Mouse (Mus musculus) liver, embryonic 14.5 days (tissue): ENCODE results near the gene Cdh16. TPM values are rescaled to one million over a fixed set of nuclear protein-coding genes. Genes with fewer than 3 reads are reported as not detected.

Source experiments
- ATAC-seq: fragments of 200-750 bp; cut with Nextera tagmentation; 2 replicates; pipeline ENCODE4 v1.8.0; 2017; ENCODE audit warnings: moderate number of reproducible peaks, mild to moderate bottlenecking, moderate library complexity; ENCODE audit not compliant: insufficient read depth
- DNase-seq, 3 experiments: peaks; one replicate each; pipeline ENCODE4 v3.0.0-alpha.2; 2012 to 2013; ENCODE audit warnings: low read depth in 3 of 3, low spot score in 3 of 3
- H3K27ac ChIP-seq: fragments of 300-500 bp; sonication (generic); 2 replicates; pipeline ENCODE4 v1.5.1; 2014; ENCODE audit warnings: moderate library complexity, mild to moderate bottlenecking, control low read depth, inconsistent platforms
- H3K27me3 ChIP-seq: fragments of 300-500 bp; sonication (generic); 2 replicates; pipeline ENCODE4 v1.6.1; 2014; ENCODE audit warnings: mild to moderate bottlenecking, low read length, moderate library complexity; ENCODE audit not compliant: control insufficient read depth, insufficient read depth
- H3K36me3 ChIP-seq: fragments of 300-500 bp; sonication (generic); replicated peaks from 2 replicates; pipeline ENCODE4 v1.6.1; 2014; ENCODE audit warnings: low read depth; ENCODE audit not compliant: control insufficient read depth, insufficient read depth
- H3K4me1 ChIP-seq, 2 experiments: fragments of 200-500 bp in 1 of 2; fragments of 300-500 bp in 1 of 2; sonication (generic) in 1 of 2; replicated peaks; 2 replicates each; pipeline ENCODE4 v1.6.1; 2012 to 2014; ENCODE audit warnings: antibody characterized with exemption in 1 of 2, inconsistent platforms in 1 of 2, low read length in 1 of 2; ENCODE audit not compliant: control insufficient read depth in 2 of 2, insufficient read depth in 2 of 2
- H3K4me2 ChIP-seq: fragments of 300-500 bp; sonication (generic); 2 replicates; pipeline ENCODE4 v1.6.1; 2014; ENCODE audit warnings: low read depth, mild to moderate bottlenecking, control low read depth, moderate library complexity
- H3K4me3 ChIP-seq, 2 experiments: fragments of 200-500 bp in 1 of 2; fragments of 300-500 bp in 1 of 2; sonication (generic) in 1 of 2; 2 replicates each; pipeline ENCODE4 v1.5.1; 2012 to 2014; ENCODE audit warnings: low read depth in 2 of 2, low read length in 2 of 2, mild to moderate bottlenecking in 2 of 2, control low read depth in 1 of 2, inconsistent platforms in 1 of 2, moderate library complexity in 1 of 2; ENCODE audit not compliant: insufficient read depth in 1 of 2
- H3K9ac ChIP-seq: fragments of 300-500 bp; sonication (generic); replicated peaks from 2 replicates; pipeline ENCODE4 v1.6.1; 2014; ENCODE audit warnings: mild to moderate bottlenecking, control low read depth, moderate library complexity
- H3K9me3 ChIP-seq: fragments of 300-500 bp; sonication (generic); 2 replicates; pipeline ENCODE4 v1.6.1; 2016; ENCODE audit warnings: low read length, mixed read lengths; ENCODE audit not compliant: control insufficient read depth
- CTCF ChIP-seq: IDR thresholded peaks from 2 replicates; pipeline ENCODE4 v1.5.1; 2016; ENCODE audit warnings: antibody characterized with exemption, low read depth, control low read depth
- EP300 ChIP-seq: IDR thresholded peaks from 2 replicates; pipeline ENCODE4 v1.6.1; 2016; ENCODE audit warnings: antibody characterized with exemption, low read depth
- WGBS: fragments of 180-500 bp; shearing (Covaris S2); extraction: QIAGEN DNeasy Blood & Tissue Kit; methylation state at CpG from one replicate; pipeline ENCODE4 v1.1.7; 2014; ENCODE audit not compliant: insufficient replicate concordance; 5-methylcytosine and 5-hydroxymethylcytosine counted together
- polyA plus RNA-seq, 2 experiments: library from polyadenylated mRNA; depleted of rRNA in 1 of 2; stranded (reverse) in 1 of 2; unstranded in 1 of 2; fragments of >200 nt; fragmentation: Nextera tagmentation in 1 of 2; extraction: Ambion mirVana in 1 of 2; gene quantifications; 2 replicates each; pipeline versions ENCODE4 v1.2.1 to v1.2.3; 2012 to 2014

Gene Cdh16
- polyA plus RNA-seq, 2 experiments = 0.02 TPM; not detected in 1

DNA sequence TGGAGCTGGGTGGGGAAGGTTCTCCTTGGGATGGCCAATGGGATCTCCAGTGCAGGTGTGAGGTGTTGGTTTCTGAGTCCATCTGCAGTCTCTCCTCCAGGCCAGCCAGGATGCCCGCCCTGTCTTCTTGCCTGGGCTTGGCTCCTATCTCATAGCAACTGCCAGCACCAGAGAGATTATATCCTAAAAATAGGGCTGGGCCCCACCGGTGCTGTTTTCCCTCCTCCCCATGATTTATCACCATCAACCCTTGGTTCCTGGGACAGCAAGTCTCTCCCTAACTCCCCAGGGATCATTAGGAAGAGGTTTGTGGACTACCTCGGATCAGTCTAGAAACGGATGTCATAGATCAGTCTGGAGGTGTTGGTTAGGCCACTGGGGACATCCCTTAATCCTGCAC is 11.1 kb downstream of the Cdh16 start:
- WGBS = 34% methylated on average over 4 of the region's 4 CpGs

DNA sequence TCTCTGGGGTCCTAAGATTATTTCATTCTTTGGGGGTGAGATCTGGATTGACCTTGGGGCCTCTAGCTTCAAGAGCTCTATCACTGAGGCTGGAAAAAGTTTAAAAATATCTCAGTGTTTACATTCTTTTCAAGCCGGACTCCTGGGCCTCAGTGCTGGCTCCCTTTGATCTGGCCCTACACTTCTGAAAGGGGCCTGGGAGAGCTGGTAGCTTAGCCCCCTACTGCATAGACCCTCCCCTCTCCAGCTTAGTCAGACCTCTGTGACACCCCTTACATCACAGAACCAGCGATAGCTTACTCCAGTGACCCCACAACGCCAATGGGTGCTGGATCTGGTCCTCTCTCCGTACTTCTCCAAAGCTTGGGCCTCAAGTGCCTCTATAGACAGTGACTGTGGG is 12.6 kb downstream of the Cdh16 start:
- no peak overlapping the region for H3K9ac ChIP-seq
- no peak for ATAC-seq
- H3K27ac ChIP-seq = no peak overlapping the region
- 59% methylated on average over 4 of the region's 4 CpGs for WGBS
- no peaks in the 10 kb centered on the region for H3K4me1 ChIP-seq
- TF ChIP-seq EP300 (no peak), CTCF (no peak)
- H3K27me3 ChIP-seq = no peaks in the 10 kb centered on the region
- H3K4me2 ChIP-seq = no peak overlapping the region
- H3K9me3 ChIP-seq = no peaks in the 10 kb centered on the region
- H3K4me3 ChIP-seq = no peak overlapping the region
- no peaks in the 10 kb centered on the region for H3K36me3 ChIP-seq
- DNase-seq = no peak

More for the DNA sequence above, 11.1 kb downstream of the Cdh16 start:
- H3K27me3 ChIP-seq = no peaks in the 10 kb centered on the region
- no peak overlapping the region for H3K4me3 ChIP-seq
- H3K27ac ChIP-seq = no peak overlapping the region
- ATAC-seq (no peak), DNase-seq (no peak)
- H3K9me3 ChIP-seq = no peaks in the 10 kb centered on the region
- no peak overlapping the region for H3K9ac ChIP-seq
- H3K4me2 ChIP-seq = no peak overlapping the region
- H3K4me1 ChIP-seq = no peaks in the 10 kb centered on the region
- TF ChIP-seq EP300 = no peak
- TF ChIP-seq CTCF = no peak
- H3K36me3 ChIP-seq = no peaks in the 10 kb centered on the region

DNA sequence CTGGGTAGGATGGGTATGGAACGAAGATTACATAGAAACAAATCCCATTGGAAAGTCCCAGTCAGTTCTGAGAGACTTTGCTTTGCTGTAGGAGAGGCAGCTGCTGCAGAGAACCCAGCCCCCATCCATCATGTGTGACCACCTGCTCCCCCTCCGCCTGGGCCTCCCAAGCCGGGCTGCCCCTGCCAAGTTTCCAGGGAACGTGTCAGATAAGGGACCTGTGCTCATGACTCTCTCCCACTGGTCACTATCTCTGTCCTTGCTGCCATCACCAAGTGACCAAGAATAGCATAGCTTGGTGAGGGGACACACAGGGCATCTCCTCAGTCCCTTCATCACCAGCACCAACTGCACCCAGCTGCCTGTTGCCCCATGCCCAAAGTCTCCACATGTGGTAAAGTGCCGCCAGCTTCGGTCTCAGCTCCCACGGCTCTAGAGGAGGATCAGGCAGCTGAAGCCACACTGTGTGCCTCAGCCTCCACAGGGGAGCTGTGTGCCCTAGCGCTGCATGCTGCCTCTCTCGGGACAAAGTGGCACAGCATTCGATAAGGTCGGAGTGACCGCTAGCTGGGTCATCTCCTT is 13.9 kb downstream of the Cdh16 start:
- no peak overlapping the region for H3K27ac ChIP-seq
- H3K9me3 ChIP-seq = no peaks in the 10 kb centered on the region
- no peaks in the 10 kb centered on the region for H3K27me3 ChIP-seq
- TF ChIP-seq CTCF = no peak
- no peak for TF ChIP-seq EP300
- H3K9ac ChIP-seq = no peak overlapping the region
- H3K36me3 ChIP-seq = no peaks in the 10 kb centered on the region
- DNase-seq (no peak), ATAC-seq (no peak)
- H3K4me3 ChIP-seq = no peak overlapping the region
- no peaks in the 10 kb centered on the region for H3K4me1 ChIP-seq
- 67% methylated on average over 12 of the region's 12 CpGs for WGBS
- no peak overlapping the region for H3K4me2 ChIP-seq

DNA sequence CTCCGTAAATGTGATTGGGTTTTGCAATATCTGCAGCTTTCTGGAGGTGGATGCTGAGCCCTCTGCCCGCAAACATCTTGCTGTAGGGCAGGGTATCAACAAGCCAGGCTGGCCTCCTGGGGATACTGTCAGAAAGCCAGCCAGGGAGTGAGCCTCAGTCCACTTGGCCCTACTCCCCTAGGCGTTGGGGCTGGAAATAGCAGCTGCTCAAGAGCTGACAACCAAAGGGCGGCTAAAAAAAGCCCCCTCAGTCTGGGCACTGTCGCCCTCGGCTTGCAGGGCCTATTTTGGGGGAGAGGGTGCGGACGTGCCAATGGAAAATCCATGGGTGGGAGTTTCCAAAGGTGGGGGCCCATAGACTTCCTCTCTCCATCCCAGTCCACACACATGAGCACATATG is 15.0 kb downstream of the Cdh16 start:
- TF ChIP-seq CTCF (no peak), EP300 (no peak)
- H3K4me2 ChIP-seq = no peak overlapping the region
- ATAC-seq = no peak

DNA sequence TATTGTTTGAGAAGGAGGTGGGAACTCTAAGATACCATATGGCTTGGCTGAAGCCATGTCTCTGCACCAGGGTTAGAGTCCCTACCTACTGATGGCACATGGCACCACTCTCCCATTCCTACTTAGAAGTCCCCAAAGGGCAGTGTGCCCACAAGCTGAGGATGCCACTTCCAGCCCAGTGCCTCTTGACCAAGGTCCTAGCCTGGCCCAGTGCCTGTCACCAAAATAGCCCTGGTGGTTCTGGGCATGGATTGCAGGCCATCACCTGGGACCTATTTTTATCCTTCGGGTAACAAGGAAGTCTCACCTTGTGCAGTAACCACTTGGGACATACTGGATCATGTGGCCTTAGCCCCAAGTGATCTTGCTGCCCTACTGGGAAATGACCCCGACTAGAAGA is 16.3 kb downstream of the Cdh16 start:
- H3K4me2 ChIP-seq = no peak overlapping the region
- H3K9ac ChIP-seq = no peak overlapping the region
- no peaks in the 10 kb centered on the region for H3K9me3 ChIP-seq
- WGBS = 33% methylated on average over 2 of the region's 2 CpGs
- H3K36me3 ChIP-seq = no peaks in the 10 kb centered on the region
- no peak for TF ChIP-seq CTCF
- no peak for TF ChIP-seq EP300
- H3K4me1 ChIP-seq = no peaks in the 10 kb centered on the region
- no peak overlapping the region for H3K4me3 ChIP-seq
- no peak for DNase-seq
- ATAC-seq = no peak
- H3K27me3 ChIP-seq = no peaks in the 10 kb centered on the region
- no peak overlapping the region for H3K27ac ChIP-seq

More for the DNA sequence above, 15.0 kb downstream of the Cdh16 start:
- no peak overlapping the region for H3K27ac ChIP-seq
- H3K9me3 ChIP-seq = no peaks in the 10 kb centered on the region
- no peak overlapping the region for H3K9ac ChIP-seq
- H3K4me1 ChIP-seq = no peaks in the 10 kb centered on the region
- no peak overlapping the region for H3K4me3 ChIP-seq
- DNase-seq = no peak
- H3K36me3 ChIP-seq = no peaks in the 10 kb centered on the region
- 63% methylated on average over 8 of the region's 8 CpGs for WGBS
- H3K27me3 ChIP-seq = no peaks in the 10 kb centered on the region
